Mouse (Mus musculus) layer of hippocampus, adult 9-11 months (tissue): Measurements from ENCODE around the gene Gramd1c.

ENCODE experiments used
- DNase-seq: peaks from one replicate; pipeline ENCODE4 v3.0.0; 2022

Gene Gramd1c

GRCm38 (mm10) chr16:44063025-44063894, at the start of gene Gramd1c:
Gene Gramd1c (minus strand): TSS chr16:44063345.
- peak; percentile 54 for DNase-seq

GRCm38 (mm10) chr16:44109002-44109401, 45.9 kb upstream of the Gramd1c start:
- peak; percentile 73 for DNase-seq

- no peak for DNase-seq
These were observed 42.1 kb upstream of the Gramd1c start for GRCm38 (mm10) chr16:44105211-44105610.

- DNase-seq, result no peak
These were observed 40.9 kb upstream of the Gramd1c start for GRCm38 (mm10) chr16:44103806-44104766.

- no peak for DNase-seq
These were observed 39.8 kb upstream of the Gramd1c start for GRCm38 (mm10) chr16:44102925-44103324.

- DNase-seq, result no peak
These were observed 38.1 kb upstream of the Gramd1c start for GRCm38 (mm10) chr16:44101181-44101710.

GRCm38 (mm10) chr16:44099377-44099776, 36.2 kb upstream of the Gramd1c start:
- no peak for DNase-seq

- DNase-seq, result no peak
These were observed 24.5 kb upstream of the Gramd1c start for GRCm38 (mm10) chr16:44087650-44088049.

GRCm38 (mm10) chr16:44061341-44061740, 1.8 kb downstream of the Gramd1c start:
- DNase-seq, result no peak

GRCm38 (mm10) chr16:44060604-44061286, 2.4 kb downstream of the Gramd1c start:
- DNase-seq, result no peak

- peak; percentile 52 for DNase-seq
These were observed 4.4 kb downstream of the Gramd1c start for GRCm38 (mm10) chr16:44058745-44059144.

- DNase-seq, result no peak
These were observed 7.4 kb downstream of the Gramd1c start for GRCm38 (mm10) chr16:44055766-44056165.

GRCm38 (mm10) chr16:44053265-44053664, 9.9 kb downstream of the Gramd1c start:
- no peak for DNase-seq

GRCm38 (mm10) chr16:44052390-44052789, 10.8 kb downstream of the Gramd1c start:
- DNase-seq, result no peak

GRCm38 (mm10) chr16:44050139-44050538, 13.0 kb downstream of the Gramd1c start:
- DNase-seq, result no peak

GRCm38 (mm10) chr16:44039112-44039511, 24.0 kb downstream of the Gramd1c start:
- DNase-seq, result no peak

GRCm38 (mm10) chr16:44035221-44035620, 27.9 kb downstream of the Gramd1c start:
- no peak for DNase-seq

- DNase-seq, result no peak
These were observed 29.8 kb downstream of the Gramd1c start for GRCm38 (mm10) chr16:44033365-44033764.

GRCm38 (mm10) chr16:44029273-44029672, 33.9 kb downstream of the Gramd1c start:
- no peak for DNase-seq

GRCm38 (mm10) chr16:44026822-44027221, 36.3 kb downstream of the Gramd1c start:
- no peak for DNase-seq

- no peak for DNase-seq
These were observed 36.9 kb downstream of the Gramd1c start for GRCm38 (mm10) chr16:44026210-44026609.

- no peak for DNase-seq
These were observed 44.1 kb downstream of the Gramd1c start for GRCm38 (mm10) chr16:44018986-44019548.
